Mouse (Mus musculus) megakaryocyte, embryonic 14.5 days (primary cell): ENCODE results near the gene Ints5.

Experiments
- FLI1 ChIP-seq: IDR thresholded peaks from 2 replicates; pipeline ENCODE4 v1.6.1; 2012; ENCODE audit warnings: low read length, inconsistent platforms, mixed read lengths
- GATA1 ChIP-seq: IDR thresholded peaks from 3 replicates; pipeline ENCODE4 v1.6.1; 2012; ENCODE audit warnings: mixed read lengths, low read length, inconsistent platforms, borderline replicate concordance

- TF ChIP-seq GATA1 (no peak), FLI1 (no peak)
Measured at GRCm38 (mm10) chr19:8864265-8864664, 28.5 kb upstream of the Ints5 start.
